Comparison of ENCODE assay signal across 13 mouse cellular contexts in the genomic region with DNA sequence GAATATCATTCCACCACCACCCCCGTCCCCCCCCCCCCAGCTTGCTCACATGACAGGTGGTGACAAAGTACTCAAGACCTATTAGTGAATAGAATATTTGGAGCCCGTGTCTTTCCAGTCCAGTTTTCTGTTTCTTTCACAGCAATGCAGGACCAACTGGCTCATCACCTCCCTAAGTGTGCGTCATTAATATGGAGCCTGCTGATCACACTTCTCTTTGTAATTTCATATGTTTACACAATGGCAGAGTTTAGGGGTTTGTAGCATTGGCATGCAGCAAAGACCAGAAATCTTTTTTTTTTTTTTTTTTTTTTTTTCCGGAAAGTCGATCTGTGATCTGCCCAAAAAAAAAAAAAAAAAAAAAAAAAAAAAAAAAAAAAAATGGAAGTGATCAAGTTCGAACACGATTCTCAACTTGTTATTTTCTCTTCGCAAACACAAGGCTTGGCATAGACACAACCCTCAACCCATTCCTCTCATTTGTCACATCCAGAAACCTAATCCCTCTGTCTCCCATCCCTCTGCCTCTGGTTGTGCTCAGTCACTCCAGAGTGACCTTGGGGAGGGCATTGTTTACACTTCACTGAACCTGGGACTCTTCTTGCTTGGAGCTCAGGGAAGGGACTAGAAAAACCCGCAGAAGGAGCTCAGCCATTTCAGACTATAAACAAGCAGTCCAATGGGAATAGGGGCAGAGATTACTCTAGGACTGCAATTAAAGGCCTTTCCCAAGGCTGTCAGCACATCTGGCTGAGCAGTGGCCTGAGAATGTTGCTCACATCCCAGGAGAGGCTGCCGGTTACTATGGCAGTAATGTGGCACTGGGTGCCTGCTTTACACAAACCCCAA.
DNase-seq lines count a peak whose midpoint lies in the region; ATAC-seq lines count a peak whose summit lies in the region.
"Had no signal": no experiment of that assay in that cellular context is flagged by ENCODE, and none has a peak within 500 bp of the region (broad histone marks: within the 10 kb centered on the region; RNA-seq: fewer than 3 reads in every experiment).

No protein-coding gene starts in this region.

- H3K9me3 ChIP-seq in hindbrain, embryonic 14.5 days (ENCODE audit: control insufficient read depth, low read length): no peaks in the 10 kb centered on the region
- no peaks in the 10 kb centered on the region for H3K9me3 ChIP-seq in hindbrain, embryonic 16.5 days (ENCODE audit: control insufficient read depth, low read length)
- H3K9me3 ChIP-seq: limb, embryonic 13.5 days had no signal

- H3K36me3 ChIP-seq in hindbrain, embryonic 14.5 days (replicated peaks; ENCODE audit: control insufficient read depth, insufficient read depth): no peaks in the 10 kb centered on the region
- H3K36me3 ChIP-seq in hindbrain, embryonic 16.5 days (ENCODE audit: control insufficient read depth, insufficient read depth, low read length): no peaks in the 10 kb centered on the region
- H3K36me3 ChIP-seq: limb, embryonic 13.5 days had no signal

- H3K27ac ChIP-seq in hindbrain, embryonic 14.5 days: 0 out of 2 replicates have a peak overlapping the region, but pooled peaks have one; percentile 26
- H3K27ac ChIP-seq in hindbrain, embryonic 16.5 days (ENCODE audit: low read depth, low read length): no peak overlapping the region
- H3K27ac ChIP-seq: limb, embryonic 13.5 days had no signal

- DNase-seq in hindbrain, embryonic 14.5 days (ENCODE audit: low spot score): no peak
- peak; percentile 60 for DNase-seq in adipocyte (ENCODE audit: low spot score)
- peak; percentile 18 for DNase-seq in kidney, adult 9 months
- peak; percentile 13 for DNase-seq in mesoderm, embryonic 11.5 days (ENCODE audit: low read depth, low spot score)
- DNase-seq in right cerebral cortex, adult 2 months (ENCODE audit: low spot score in 2 of 2): no peak
- no peak for DNase-seq in c-Kit-positive CD71-positive TER-119-positive erythroid progenitor cells, embryonic 14.5 days (ENCODE audit: low spot score)
- no peak for DNase-seq in frontal cortex, postnatal 36 days (ENCODE audit: low spot score in 2 of 2)
- DNase-seq: cerebellum, postnatal 14 days; lung, postnatal 4 days; thymus, postnatal 4 days had no signal

- 69% methylated on average over 8 of the region's 10 CpGs for WGBS in hindbrain, embryonic 14.5 days
- 68% methylated on average over 8 of the region's 10 CpGs for WGBS in hindbrain, embryonic 16.5 days

- no peaks in the 10 kb centered on the region for H3K27me3 ChIP-seq in hindbrain, embryonic 14.5 days (ENCODE audit: control insufficient read depth, insufficient read depth, low read length)
- no peaks in the 10 kb centered on the region for H3K27me3 ChIP-seq in hindbrain, embryonic 16.5 days (replicated peaks; ENCODE audit: control insufficient read depth, insufficient read depth, low read length)
- H3K27me3 ChIP-seq: limb, embryonic 13.5 days had no signal

- no peak overlapping the region for H3K4me3 ChIP-seq in hindbrain, embryonic 14.5 days (replicated peaks; ENCODE audit: low read length)
- H3K4me3 ChIP-seq in hindbrain, embryonic 16.5 days (ENCODE audit: low read length): no peak overlapping the region
- H3K4me3 ChIP-seq: limb, embryonic 13.5 days had no signal

- no peaks in the 10 kb centered on the region; the same call in 1 of the 2 replicates for H3K4me1 ChIP-seq in hindbrain, embryonic 14.5 days (replicated peaks; ENCODE audit: control insufficient read depth, insufficient read depth, low read length)
- H3K4me1 ChIP-seq in hindbrain, embryonic 16.5 days (ENCODE audit: control insufficient read depth, insufficient read depth, low read depth, low read length): no peaks in the 10 kb centered on the region

- ATAC-seq in hindbrain, embryonic 14.5 days (ENCODE audit: low FRiP score): no peak
- ATAC-seq in hindbrain, embryonic 16.5 days: no peak
- ATAC-seq: forebrain, embryonic 14.5 days had no signal

- H3K4me2 ChIP-seq in hindbrain, embryonic 14.5 days (replicated peaks): no peak overlapping the region
- no peak overlapping the region for H3K4me2 ChIP-seq in hindbrain, embryonic 16.5 days (ENCODE audit: low read length)
- H3K4me2 ChIP-seq: limb, embryonic 13.5 days had no signal

- H3K9ac ChIP-seq in hindbrain, embryonic 14.5 days: no peak overlapping the region
- H3K9ac ChIP-seq in hindbrain, embryonic 16.5 days (ENCODE audit: low read depth, low read length): no peak overlapping the region
- H3K9ac ChIP-seq: limb, embryonic 13.5 days had no signal

Comparison
In these comparisons a context has a peak if more than half of its experiments do, and no peak if none do; other contexts are left out.
1. DNase-seq: peak in adipocyte (single experiment), kidney, adult 9 months (single experiment) and mesoderm, embryonic 11.5 days (single experiment); none in hindbrain, embryonic 14.5 days (single experiment), right cerebral cortex, adult 2 months (0 of 2), c-Kit-positive CD71-positive TER-119-positive erythroid progenitor cells, embryonic 14.5 days (single experiment) and frontal cortex, postnatal 36 days (0 of 2).